Mouse (Mus musculus): Measurements from ENCODE around the gene Rpgr.

DNA sequence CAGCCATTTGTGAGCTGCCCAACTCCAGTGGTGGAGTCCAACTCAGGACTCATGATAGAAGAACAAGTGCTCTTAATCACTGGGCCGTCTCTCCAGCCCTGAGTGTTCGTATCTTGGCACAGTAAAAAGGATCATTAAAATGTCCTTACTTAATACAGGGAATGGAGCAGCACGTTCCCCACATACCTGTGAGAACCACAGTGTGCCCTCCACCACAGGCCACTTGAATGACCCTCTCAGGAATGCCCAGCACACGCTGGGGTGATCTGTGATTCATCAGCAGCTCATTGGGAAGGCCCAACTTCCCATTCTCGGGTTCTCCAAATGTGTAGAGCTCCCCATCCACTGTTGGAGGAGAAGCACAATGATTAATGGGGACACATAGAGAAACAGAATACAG lies 10.8 kb downstream of the Rpgr start:
- TF ChIP-seq CTCF (IDR thresholded peaks at IDR 0.05) (no peak), EP300 (IDR thresholded peaks at IDR 0.05) (no peak)
